Mouse (Mus musculus): ENCODE measurements around the gene Mpi. TPM values are rescaled to one million over a fixed set of nuclear protein-coding genes. Genes with fewer than 3 reads are reported as not detected.

Mpi gene
- polyA plus RNA-seq, 1 experiment from 2014 or later, result 66.9 TPM

DNA sequence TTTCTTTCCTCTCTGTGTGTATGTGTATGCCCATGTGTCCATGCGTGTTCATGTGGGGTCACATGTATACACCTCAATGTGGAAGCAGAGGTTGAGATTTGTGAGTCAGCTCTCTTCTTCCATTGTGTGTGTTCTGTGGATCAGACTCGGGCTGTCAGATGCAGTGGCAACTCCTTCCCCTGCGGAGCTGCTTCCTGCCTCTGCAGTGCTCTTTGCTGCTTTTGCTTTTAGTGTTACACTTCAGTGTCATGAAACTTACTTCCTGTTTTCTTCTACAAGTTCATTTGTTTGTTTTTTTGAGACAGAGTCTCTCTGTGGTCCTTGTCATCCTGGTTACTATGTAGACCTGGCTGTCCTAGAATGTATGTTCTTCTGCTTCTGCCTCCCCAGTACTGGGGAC, 32.4 kb upstream of the Mpi start:
- no peaks in the 10 kb centered on the region for H3K9me3 ChIP-seq
- no peak for DNase-seq (ENCODE audit: extremely low spot score, low spot score)
- no peak overlapping the region for H3K4me3 ChIP-seq
- H3K27me3 ChIP-seq (ENCODE audit: poor library complexity, severe bottlenecking), result no peaks in the 10 kb centered on the region
- peaks cover 74% of the 10 kb centered on the region for H3K36me3 ChIP-seq (replicated peaks)
- H3K4me1 ChIP-seq, result peaks cover 14% of the 10 kb centered on the region
- 92% methylated on average over 3 of the region's 3 CpGs for WGBS
- no peak overlapping the region for H3K27ac ChIP-seq

DNA sequence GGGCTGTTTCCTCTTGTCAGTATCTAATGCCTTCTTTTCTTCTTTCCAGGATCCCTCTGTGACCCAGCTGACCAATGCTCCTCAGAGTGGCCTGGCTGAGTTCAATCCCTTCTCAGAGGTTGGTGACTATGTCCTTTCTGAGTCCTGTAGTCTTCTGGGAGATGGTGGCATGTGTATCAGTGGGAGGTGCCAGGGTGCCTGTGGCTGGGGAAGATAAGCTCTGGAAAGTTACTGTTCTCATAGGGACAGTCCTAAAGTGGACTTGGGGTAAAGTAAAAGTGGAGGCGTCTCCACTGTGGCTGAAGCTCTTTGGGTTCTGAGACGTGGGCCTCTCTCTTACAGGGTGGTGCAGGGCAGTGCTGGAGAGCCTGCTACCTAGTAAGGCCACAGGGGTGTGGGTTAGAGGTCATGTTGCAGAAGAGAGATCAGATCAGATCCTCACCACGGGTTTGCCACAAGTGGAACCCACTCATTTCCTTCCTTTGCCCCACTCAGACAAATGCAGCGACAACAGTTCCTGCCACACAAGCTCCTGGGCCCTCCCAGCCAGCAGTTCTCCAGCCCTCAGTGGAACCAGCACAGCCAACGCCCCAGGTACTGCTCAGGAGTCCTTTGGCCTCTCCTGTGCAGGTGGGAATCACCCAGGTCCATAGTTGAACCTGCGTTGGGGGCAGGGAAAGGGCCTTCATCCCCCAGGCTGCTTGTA, 24.7 kb upstream of the Mpi start:
- 89% methylated on average over 6 of the region's 6 CpGs for WGBS
- H3K27me3 ChIP-seq (ENCODE audit: poor library complexity, severe bottlenecking), result no peaks in the 10 kb centered on the region
- no peak for DNase-seq (ENCODE audit: extremely low spot score, low spot score)
- H3K9me3 ChIP-seq, result no peaks in the 10 kb centered on the region
- no peak overlapping the region for H3K4me3 ChIP-seq
- no peak overlapping the region for H3K27ac ChIP-seq
- peaks cover 64% of the 10 kb centered on the region for H3K36me3 ChIP-seq (replicated peaks)
- no peaks in the 10 kb centered on the region for H3K4me1 ChIP-seq

GRCm38 (mm10) chr9:57575577-57575976, 23.0 kb upstream of the Mpi start:
- Histone ChIP-seq H3K36me3 (replicated peaks) (peaks cover 62% of the 10 kb centered on the region), H3K4me1 (no peaks in the 10 kb centered on the region), H3K27ac (no peak overlapping the region), H3K27me3 (ENCODE audit: poor library complexity, severe bottlenecking) (no peaks in the 10 kb centered on the region), H3K9me3 (no peaks in the 10 kb centered on the region), H3K4me3 (no peak overlapping the region)
- no peak for DNase-seq (ENCODE audit: extremely low spot score, low spot score)
- 89% methylated on average over 3 of the region's 3 CpGs for WGBS

DNA sequence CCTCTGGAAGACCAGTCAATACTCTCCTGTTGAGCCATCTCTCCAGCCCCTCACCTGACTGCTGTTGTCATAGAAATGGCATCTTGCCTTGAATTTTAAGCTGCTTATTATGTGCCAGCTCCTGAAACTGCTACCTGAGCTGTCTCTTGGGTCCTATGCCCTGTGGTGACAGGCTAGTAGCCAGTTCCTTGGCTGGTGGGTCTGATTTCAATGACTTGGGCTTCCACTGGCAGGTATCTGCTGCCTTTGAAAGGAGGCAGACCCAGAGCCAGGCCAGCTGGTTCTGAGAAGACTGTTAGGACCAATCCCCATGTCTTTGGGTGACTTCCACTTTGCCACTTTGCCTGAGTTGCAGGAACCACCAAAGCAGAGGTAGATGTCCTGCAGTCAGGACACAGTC, 21.8 kb upstream of the Mpi start:
- no peak for DNase-seq (ENCODE audit: extremely low spot score, low spot score)
- H3K36me3 ChIP-seq (replicated peaks), result peaks cover 61% of the 10 kb centered on the region
- H3K27me3 ChIP-seq (ENCODE audit: poor library complexity, severe bottlenecking), result no peaks in the 10 kb centered on the region
- H3K4me3 ChIP-seq, result no peak overlapping the region
- no peaks in the 10 kb centered on the region for H3K4me1 ChIP-seq
- no peaks in the 10 kb centered on the region for H3K9me3 ChIP-seq
- H3K27ac ChIP-seq, result no peak overlapping the region

- H3K27ac ChIP-seq, result no peak overlapping the region
- H3K9me3 ChIP-seq, result no peaks in the 10 kb centered on the region
- peaks cover 3% of the 10 kb centered on the region for H3K4me1 ChIP-seq
- 97% methylated on average over 6 of the region's 6 CpGs for WGBS
- H3K4me3 ChIP-seq, result no peak overlapping the region
- peaks cover 51% of the 10 kb centered on the region for H3K36me3 ChIP-seq (replicated peaks)
- no peak for DNase-seq (ENCODE audit: extremely low spot score, low spot score)
- no peaks in the 10 kb centered on the region for H3K27me3 ChIP-seq (ENCODE audit: poor library complexity, severe bottlenecking)
Observed at GRCm38 (mm10) chr9:57568500-57568899, 15.9 kb upstream of the Mpi start.

- no peak overlapping the region for H3K4me3 ChIP-seq
- H3K9me3 ChIP-seq, result no peaks in the 10 kb centered on the region
- H3K4me1 ChIP-seq, result peaks cover 17% of the 10 kb centered on the region
- DNase-seq (ENCODE audit: extremely low spot score, low spot score), result no peak
- H3K36me3 ChIP-seq (replicated peaks), result peaks cover 43% of the 10 kb centered on the region
- H3K27ac ChIP-seq, result no peak overlapping the region
- 59% methylated on average over 8 of the region's 8 CpGs for WGBS
- no peaks in the 10 kb centered on the region for H3K27me3 ChIP-seq (ENCODE audit: poor library complexity, severe bottlenecking)
Observed at GRCm38 (mm10) chr9:57566846-57567245, 14.3 kb upstream of the Mpi start.

GRCm38 (mm10) chr9:57565741-57566221, 13.2 kb upstream of the Mpi start:
- Histone ChIP-seq H3K9me3 (no peaks in the 10 kb centered on the region), H3K27me3 (ENCODE audit: poor library complexity, severe bottlenecking) (no peaks in the 10 kb centered on the region), H3K36me3 (replicated peaks) (peaks cover 34% of the 10 kb centered on the region), H3K27ac (0 out of 2 replicates have a peak overlapping the region, but pooled peaks have one; percentile 11), H3K4me3 (no peak overlapping the region), H3K4me1 (peaks cover 24% of the 10 kb centered on the region)
- no peak for DNase-seq (ENCODE audit: extremely low spot score, low spot score)
- 66% methylated on average over 10 of the region's 10 CpGs for WGBS

DNA sequence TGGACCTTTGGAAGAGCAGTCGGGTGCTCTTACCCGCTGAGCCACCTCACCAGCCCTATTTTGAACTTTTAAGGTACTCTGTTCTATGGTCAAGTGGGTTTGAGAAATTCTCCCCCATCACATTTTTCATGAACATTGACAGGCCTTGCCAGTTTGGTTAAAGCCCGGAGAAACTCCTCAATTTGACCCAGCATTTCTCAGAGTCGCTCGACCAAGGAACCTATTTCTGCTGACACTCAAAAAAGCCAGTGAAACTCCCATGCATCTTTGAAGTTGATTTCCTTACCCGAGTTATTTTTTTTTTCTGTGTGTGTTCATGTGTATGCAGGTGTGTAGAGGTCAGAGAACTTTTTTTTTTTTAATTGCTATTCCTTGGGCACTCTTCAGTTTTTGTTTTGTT, 12.0 kb upstream of the Mpi start:
- Histone ChIP-seq H3K27me3 (ENCODE audit: poor library complexity, severe bottlenecking) (no peaks in the 10 kb centered on the region), H3K9me3 (no peaks in the 10 kb centered on the region), H3K4me3 (no peak overlapping the region), H3K36me3 (replicated peaks) (peaks cover 22% of the 10 kb centered on the region), H3K27ac (no peak overlapping the region), H3K4me1 (peaks cover 30% of the 10 kb centered on the region)
- 89% methylated on average over 6 of the region's 6 CpGs for WGBS
- no peak for DNase-seq (ENCODE audit: extremely low spot score, low spot score)

DNA sequence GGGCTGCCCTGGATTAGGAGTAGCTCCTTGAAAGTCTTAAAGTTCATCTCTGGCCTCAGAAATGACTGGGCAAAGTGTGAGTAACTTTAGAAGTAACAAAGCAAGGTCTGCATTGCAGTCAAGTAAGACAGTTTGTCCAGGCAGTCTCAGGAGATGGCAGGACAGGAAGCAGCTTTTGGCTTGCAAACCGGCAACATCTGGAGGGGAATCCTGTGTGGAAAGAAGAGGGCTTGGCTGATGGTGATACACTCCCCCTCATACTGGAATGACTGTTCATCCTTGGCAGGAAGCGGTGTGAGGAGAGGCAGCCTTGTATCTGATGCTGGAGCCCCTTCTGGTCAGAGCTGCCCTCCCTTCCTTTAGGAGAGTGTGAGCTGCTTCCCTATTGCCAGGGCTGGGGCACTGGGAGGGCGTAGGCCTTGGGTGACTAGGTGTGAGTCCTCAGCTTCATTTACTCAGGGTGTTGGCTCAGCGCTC, 10.4 kb upstream of the Mpi start:
- H3K27me3 ChIP-seq (ENCODE audit: poor library complexity, severe bottlenecking), result no peaks in the 10 kb centered on the region
- peaks cover 6% of the 10 kb centered on the region for H3K36me3 ChIP-seq (replicated peaks)
- WGBS, result 87% methylated on average over 4 of the region's 4 CpGs
- peaks cover 30% of the 10 kb centered on the region for H3K4me1 ChIP-seq
- H3K9me3 ChIP-seq, result no peaks in the 10 kb centered on the region
- H3K4me3 ChIP-seq, result no peak overlapping the region
- H3K27ac ChIP-seq, result no peak overlapping the region
- no peak for DNase-seq (ENCODE audit: extremely low spot score, low spot score)

DNA sequence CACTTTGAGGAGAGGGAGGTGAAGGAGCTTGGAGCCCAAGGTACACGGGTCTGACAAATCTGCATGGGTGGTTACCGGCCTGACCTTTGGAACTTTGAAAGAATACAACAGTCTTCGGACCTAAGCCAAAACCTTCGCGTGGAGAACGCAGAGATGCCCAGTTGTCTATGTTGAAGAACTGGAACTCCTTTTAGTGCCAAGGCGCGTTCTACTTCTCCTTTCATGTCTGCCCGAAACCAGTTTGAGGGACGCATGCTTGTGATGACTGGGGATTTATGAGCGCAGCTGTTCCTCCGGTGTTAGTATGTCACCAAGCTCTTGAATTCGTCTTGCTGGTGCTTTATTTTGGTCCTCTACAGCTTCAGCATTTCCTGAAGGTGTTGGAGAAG, 9.1 kb upstream of the Mpi start:
- Histone ChIP-seq H3K9me3 (no peaks in the 10 kb centered on the region), H3K4me1 (peaks cover 30% of the 10 kb centered on the region), H3K36me3 (replicated peaks) (0 out of 2 replicates have a peak, but pooled peaks cover 3% of the 10 kb centered on the region), H3K27me3 (ENCODE audit: poor library complexity, severe bottlenecking) (no peaks in the 10 kb centered on the region), H3K4me3 (peak overlapping the region; percentile 74), H3K27ac (peak overlapping the region; percentile 90; the same call in 1 of the 2 replicates)
- 81% methylated on average over 13 of the region's 13 CpGs for WGBS
- DNase-seq (ENCODE audit: extremely low spot score, low spot score), result no peak

- Histone ChIP-seq H3K36me3 (replicated peaks) (0 out of 2 replicates have a peak, but pooled peaks cover 3% of the 10 kb centered on the region), H3K27ac (peak within 1 kb of the TSS; percentile 90), H3K27me3 (ENCODE audit: poor library complexity, severe bottlenecking) (no peaks in the 10 kb centered on the region), H3K4me3 (peak within 1 kb of the TSS; percentile 74), H3K9me3 (no peaks in the 10 kb centered on the region), H3K4me1 (peaks cover 30% of the 10 kb centered on the region)
- peak; percentile 95 for DNase-seq (ENCODE audit: extremely low spot score, low spot score)
- 1% methylated on average over 37 of the region's 37 CpGs for WGBS
Observed at GRCm38 (mm10) chr9:57560861-57561710, 8.5 kb upstream of the Mpi start, which contains the start of gene Scamp2. TSS of gene Scamp2 (plus strand) at chr9:57560943.

GRCm38 (mm10) chr9:57560263-57560662, 7.7 kb upstream of the Mpi start:
- Histone ChIP-seq H3K36me3 (replicated peaks) (no peaks in the 10 kb centered on the region), H3K27ac (peak overlapping the region; percentile 90), H3K4me3 (peak overlapping the region; percentile 74), H3K4me1 (peaks cover 26% of the 10 kb centered on the region), H3K9me3 (no peaks in the 10 kb centered on the region), H3K27me3 (ENCODE audit: poor library complexity, severe bottlenecking) (no peaks in the 10 kb centered on the region)
- 29% methylated on average over 7 of the region's 7 CpGs for WGBS
- DNase-seq (ENCODE audit: extremely low spot score, low spot score), result no peak

- H3K9me3 ChIP-seq, result no peaks in the 10 kb centered on the region
- no peak overlapping the region for H3K27ac ChIP-seq
- DNase-seq (ENCODE audit: extremely low spot score, low spot score), result no peak
- peaks cover 33% of the 10 kb centered on the region for H3K4me1 ChIP-seq
- 70% methylated on average over 2 of the region's 2 CpGs for WGBS
- H3K36me3 ChIP-seq (replicated peaks), result no peaks in the 10 kb centered on the region
- H3K4me3 ChIP-seq, result no peak overlapping the region
- no peaks in the 10 kb centered on the region for H3K27me3 ChIP-seq (ENCODE audit: poor library complexity, severe bottlenecking)
Observed at GRCm38 (mm10) chr9:57559568-57559967, 7.0 kb upstream of the Mpi start.
